Mouse (Mus musculus) T-helper 17 cell (primary cell): Measurements from ENCODE around the gene Ubald2.

ENCODE experiments used
- in situ Hi-C, 2 experiments: fragments of 300-600 bp; cut with MboI, MseI; formaldehyde crosslinking; loops; 1 replicate in 1 of 2; 2 replicates in 1 of 2; pipeline ENCODE4 v1.15.1; 2025; ENCODE audit warnings: high pct_unique_total_duplicates in 2 of 2

Gene Ubald2

DNA sequence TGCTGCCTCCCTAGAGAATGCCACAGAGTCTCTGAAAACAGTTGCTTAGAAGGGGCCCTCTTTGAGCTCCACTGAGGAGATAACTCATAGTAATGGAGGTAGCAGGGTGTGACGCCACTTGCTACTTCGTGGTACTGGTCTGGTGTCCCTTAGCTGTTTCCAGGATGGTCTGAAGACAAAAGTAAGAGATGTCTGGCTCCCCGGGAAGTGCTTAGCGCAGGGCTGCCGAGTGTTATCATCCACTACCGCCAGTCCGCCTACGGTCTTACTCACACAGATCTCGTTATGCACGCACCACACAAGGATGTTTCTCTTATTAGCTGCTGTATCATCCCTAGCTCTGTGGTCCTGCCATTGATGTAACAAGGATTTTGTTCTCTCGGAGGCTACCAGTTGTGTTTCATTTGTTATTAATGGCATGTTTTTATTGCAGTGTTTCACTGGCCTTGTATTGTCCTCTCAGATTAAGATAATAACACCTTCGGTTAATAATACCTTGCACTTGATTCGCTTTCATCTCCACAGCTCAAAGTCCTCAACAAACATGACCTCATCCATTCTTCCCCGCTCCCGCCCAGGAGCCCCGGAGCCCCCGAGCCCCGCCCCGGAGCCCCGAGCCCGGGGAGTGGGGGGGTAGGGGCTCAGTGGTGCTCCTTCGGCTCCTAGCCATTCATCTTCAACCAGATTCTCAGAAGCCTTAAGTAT is 3.0 kb upstream of the Ubald2 start:
- in situ Hi-C loops = loop anchor here in 1 of 2 experiments (25.0 kb wide), 1 partner anchor 881 kb away; no protein-coding TSS in a partner anchor

DNA sequence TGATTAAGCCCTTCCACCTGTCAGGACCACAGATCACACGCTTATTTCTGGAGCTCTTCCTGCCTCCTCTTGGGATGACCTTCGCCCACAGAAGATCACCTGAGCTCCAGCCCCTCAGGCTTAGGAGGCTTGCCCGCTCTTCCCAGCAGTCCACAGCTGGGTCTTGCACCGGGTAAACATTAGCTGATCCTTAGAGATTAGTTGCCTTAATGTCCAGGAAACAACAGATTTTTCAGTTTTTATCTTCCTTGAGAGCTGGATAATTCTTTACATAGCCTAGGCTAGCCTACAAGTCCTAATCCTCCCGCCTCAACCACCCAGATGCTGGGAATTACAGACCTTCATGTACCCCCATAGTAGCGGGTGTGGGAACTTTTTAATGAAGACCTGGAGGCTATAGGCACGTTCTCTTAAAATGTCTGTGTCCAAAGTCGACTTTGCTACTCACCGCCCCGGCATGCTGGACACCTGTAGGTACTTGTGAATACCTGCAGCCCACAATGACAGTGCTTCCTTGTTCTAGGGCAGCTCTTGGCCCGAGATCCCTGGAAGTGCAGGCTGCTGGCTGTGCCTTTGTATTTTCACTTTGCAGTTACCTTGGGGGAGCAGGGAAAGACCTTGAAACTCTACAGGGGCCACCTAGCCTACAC is 2.3 kb upstream of the Ubald2 start:
- in situ Hi-C loops = loop anchor here in 1 of 2 experiments (25.0 kb wide), 1 partner anchor 881 kb away; no protein-coding TSS in a partner anchor

DNA sequence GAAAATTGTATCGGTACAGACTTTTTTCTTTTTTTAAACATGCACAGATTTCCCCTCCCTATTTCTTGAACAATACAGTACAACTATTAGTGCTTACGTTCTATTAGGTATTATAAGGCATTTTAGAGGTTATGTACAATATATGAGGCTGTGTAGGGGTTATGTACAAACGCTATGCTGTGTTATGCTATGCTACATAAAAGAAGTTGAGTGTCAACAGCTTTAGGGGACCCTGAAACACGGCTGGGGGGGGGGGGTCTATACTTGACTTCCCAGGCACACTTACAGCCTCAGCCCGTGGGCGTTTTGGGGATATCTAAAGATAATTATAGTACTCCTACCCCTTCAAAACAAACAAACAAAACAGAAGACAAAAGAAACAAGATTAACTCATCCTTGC is 1.8 kb upstream of the Ubald2 start:
- in situ Hi-C loops = loop anchor here in 1 of 2 experiments (25.0 kb wide), 1 partner anchor 880 kb away; no protein-coding TSS in a partner anchor

DNA sequence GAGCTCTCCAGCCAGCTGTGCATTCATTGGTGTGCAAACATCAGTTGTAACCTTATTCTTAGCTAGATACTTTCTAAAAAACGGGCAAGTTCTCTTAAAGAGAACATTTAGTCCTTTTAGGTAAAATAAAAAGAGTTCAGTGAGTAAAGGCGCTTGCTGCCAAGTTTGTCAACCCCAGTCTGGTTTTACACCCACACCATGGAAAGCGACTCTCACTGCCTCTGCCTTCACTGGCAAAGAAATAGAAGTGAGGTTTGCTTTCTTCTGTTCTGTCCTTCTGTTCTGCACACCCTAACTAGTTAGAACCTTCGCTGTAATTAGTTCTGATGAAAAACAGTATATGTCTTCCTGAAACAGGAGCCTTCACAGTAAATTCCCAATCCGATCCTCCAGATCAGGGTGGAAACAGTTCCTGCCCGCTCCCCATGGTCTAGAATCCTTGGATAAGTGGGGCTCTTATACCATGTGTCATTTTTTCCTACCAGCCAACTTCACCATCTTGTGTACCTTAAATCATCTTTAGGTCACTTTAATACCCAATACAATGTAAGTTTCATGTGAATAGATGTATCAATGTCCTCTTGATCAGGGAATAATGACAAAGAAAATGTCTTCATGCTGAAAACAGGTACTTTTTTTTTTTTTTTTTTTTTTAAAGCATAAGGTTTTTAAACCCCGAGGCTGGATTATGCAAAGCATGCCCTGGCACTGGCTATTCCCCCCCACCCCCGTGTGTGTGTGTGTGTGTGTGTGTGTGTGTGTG is 1.1 kb upstream of the Ubald2 start:
- in situ Hi-C loops = loop anchor here in 1 of 2 experiments (25.0 kb wide), 1 partner anchor 880 kb away; no protein-coding TSS in a partner anchor

DNA sequence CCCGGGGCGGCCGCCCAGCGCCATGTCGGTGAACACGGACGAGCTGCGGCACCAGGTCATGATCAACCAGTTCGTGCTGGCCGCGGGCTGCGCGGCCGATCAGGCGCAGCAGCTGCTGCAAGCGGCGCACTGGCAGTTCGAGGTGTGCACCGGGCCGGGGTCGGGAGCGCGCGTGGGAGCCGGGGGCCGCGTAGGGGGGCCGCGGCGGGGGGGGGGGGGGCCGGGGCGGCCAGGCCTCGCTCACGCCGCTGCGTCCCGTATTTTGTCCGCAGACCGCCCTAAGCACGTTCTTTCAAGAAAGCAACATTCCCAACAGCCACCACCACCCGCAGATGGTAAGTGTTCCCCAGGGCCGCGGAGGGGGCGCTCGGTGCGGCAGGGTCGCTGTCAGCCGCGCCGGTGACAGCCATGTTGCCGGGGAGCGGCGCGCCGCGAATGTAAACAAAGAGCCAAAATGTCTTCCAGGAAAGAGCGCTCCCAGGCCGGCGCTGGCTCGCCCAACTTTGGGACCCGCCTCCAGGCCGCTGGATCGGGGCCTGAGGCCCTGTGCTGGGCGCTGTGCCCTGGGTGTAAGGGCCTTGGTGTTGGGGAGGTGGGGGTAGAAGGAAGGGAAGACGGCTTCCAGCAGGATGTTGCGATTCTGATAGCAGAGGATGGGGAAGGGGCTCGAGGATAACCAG is 533 bp downstream of the Ubald2 start:
- in situ Hi-C loops = loop anchor here in 1 of 2 experiments (25.0 kb wide), 1 partner anchor 878 kb away; no protein-coding TSS in a partner anchor

DNA sequence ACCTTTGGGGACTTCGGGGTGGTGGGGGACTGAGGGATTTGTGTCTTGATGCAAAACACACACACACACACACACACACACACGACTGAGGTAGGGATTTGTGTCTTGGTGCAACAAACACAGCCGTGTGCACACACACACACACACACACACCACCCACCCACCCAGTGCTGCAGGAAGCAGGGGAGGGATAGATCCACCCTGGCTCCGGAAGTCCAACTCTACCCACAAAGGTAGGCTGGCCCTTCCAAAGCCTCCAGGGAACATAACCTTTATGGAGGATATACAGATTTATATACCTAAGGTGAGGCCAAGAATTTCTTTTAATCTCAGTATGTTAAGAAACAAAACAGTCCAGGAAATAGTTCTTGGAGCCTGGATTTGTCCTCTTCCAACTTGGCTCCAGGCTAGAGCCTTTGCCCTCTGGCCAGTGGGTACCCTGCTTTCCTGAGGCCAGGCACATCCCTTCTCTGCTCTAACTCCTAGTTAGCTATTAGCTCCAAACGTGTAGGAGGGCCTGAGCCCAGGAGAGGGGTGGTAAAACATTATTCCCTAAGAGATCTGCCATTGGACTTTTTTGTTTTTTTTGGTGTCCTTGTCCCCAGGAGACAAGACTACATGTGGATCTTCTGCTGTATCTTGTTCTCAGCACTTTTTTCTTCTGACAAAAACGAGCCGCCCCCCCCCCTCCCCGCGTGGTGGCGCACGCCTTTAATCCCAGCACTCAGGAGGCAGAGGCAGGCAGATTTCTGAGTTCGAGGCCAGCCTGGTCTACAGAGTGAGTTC is 1.3 kb downstream of the Ubald2 start:
- in situ Hi-C loops = loop anchor here in 1 of 2 experiments (25.0 kb wide), 1 partner anchor 877 kb away; no protein-coding TSS in a partner anchor

DNA sequence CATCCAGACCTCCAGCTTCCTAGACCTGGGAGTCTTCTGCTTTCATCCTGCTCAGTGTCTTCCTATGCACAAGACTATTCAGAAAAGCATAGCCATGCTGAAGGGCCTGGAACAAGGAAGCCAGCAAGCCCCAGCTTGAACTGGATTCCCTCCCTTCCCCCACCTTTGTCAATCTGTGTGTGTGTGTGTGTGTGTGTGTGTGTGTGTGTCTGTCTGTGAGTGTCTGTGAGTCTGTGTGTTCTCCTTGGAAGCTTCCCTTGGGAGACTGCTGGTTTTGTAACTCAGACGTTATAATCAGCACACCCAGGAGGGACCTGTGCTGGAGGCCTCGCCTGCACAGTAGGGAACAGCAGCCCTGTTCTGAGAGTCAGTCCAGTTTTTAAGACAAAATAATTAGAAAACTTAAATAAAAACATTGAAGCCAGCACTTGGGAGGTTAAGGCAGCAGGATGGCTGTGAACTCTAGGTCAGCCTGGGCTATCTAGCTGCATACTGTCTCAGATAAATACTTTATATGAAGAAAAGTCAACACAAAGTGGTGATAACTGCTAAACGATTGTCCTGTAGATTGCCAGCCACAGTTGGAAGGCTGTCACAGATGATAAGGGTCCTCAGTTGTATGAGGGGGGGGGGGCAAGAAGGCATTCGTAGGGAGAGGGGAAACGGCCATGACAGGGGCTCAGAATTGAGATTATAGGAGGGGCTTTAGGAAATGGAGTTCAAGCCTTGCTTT is 2.3 kb downstream of the Ubald2 start:
- in situ Hi-C loops = loop anchor here in 1 of 2 experiments (25.0 kb wide), 1 partner anchor 876 kb away; no protein-coding TSS in a partner anchor

DNA sequence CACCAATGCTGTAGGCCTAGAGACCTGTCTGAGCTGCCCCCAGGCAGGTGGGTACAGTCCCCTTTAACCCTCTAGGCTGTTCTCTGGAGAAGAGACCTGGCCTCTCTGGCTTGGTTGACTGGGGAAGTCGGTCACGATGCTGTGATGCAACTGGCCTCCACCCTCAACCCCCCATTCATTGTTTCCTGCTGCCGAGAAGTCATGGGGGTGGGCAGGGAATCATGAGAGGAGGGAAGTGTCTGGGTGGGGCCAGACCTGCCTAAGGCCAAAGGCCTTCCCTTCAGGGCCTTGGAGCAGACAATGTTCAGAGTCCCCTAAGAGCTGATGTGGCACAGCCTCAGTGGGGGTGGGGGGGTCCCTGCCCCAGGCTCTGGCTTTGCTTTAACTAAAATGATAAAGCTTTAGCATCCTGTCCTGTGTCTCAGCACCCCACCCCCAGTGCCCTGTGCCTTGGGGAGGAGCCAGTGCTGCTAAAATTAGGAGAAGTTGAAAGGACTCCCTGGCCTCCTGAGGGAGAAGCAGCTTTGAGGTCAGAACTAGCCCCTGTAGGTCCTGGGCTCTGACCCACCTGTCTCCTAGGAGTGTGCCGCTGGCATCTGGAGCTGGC is 2.9 kb downstream of the Ubald2 start:
- in situ Hi-C loops = loop anchor here in 1 of 2 experiments (25.0 kb wide), 1 partner anchor 875 kb away; no protein-coding TSS in a partner anchor

DNA sequence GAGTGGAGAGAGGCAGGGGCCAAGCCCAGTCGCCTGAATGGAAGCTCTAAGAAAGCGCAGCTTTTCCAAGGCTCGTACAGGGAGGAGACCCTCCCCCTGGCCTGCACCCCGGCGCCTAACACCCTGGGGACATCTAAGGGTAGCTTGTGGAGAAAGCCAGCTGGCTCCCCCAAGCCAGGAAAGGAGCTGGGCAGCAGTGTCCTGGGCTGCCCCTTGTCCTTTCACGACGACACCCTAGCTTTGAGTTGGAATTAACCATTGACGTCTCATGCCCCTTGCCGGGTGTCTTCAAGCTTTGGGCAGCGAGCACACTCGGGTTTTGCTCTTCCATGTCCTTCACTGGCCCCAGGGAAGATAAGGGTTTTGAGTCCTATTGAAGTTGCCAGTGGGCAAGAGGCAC is 3.6 kb downstream of the Ubald2 start:
- in situ Hi-C loops = loop anchor here in 1 of 2 experiments (25.0 kb wide), 1 partner anchor 875 kb away; no protein-coding TSS in a partner anchor

DNA sequence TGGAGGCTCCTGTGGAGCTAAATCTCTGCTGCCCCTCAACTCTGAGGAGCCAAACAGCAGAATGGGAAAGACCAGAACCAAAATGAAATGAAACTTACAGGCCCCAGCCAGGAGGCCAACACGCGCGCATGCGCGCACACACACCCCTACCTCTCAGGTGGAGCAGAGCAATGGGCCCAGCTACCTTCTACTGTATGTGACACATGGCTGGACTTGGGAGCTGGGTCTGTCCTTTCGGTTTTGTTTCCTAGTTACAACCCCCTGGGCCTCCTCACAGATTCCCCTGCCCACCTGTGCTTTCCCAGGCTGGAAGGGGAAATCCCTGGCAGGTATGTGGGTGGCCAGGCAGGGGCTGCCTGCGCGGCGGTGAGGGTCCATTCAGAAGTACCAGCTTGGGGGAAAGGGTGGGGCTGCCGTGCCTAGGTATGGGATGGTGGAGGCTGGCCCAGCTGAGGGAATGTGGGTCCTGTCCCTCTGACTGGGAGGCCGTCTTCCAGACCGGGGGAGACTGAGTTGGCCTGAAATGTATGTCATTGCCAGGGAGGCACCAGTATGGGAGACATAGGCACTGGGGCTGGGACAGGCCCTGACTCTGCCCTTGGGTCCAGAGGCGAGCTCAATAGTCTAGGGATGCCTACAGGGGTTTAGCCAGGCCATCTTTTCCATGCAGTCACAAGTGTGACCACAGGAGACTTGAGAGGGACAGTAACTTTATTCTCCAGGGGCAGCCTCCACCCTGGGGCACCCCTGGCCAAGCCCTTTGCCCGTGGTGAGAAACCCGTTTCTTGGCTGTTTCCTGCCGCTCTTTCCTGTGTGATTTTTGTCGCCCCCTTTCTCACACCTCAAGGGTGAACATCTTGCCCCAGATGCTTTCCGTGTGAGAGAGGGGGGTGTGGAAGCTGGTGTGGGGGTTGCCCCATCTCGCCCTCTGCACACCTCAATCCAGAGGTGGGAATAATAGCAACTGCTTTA is 5.7 kb downstream of the Ubald2 start:
- in situ Hi-C loops = loop anchor here in 1 of 2 experiments (5.0 to 25.0 kb wide), 2 partner anchors 42 to 873 kb away; no protein-coding TSS in a partner anchor

DNA sequence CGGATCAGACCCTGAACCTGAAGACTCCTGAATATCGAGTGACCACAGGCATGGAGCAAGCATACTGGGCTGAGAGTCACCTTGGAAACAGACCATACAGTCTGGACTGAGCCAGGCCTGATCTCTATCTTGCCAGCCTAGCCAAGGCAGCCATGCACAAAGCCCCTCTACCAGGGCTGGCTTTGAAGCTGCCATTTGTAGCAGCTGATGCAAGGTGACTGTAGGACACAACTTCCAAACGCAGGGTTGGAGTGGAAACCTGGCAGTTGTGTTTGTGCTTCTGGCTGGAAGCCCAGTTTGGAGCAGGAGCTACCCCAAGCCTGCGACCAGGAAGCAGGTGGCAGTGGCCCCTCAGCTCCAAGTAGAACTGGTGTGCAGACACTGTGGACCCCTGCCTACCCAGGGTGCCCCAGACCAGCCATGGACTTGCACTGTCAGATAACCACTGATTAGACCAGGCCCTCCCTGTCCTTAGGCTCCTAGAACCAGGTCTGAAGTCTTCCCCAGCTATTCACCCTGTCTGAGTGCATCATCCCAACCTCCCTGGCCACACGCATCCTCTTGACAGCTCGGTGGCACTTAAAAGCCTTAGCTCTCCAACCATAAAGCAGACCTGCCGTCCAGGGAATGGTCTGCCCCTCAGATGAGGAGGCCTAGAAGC is 6.6 kb downstream of the Ubald2 start:
- in situ Hi-C loops = loop anchor here in 1 of 2 experiments (5.0 to 25.0 kb wide), 2 partner anchors 43 to 872 kb away; no protein-coding TSS in a partner anchor

DNA sequence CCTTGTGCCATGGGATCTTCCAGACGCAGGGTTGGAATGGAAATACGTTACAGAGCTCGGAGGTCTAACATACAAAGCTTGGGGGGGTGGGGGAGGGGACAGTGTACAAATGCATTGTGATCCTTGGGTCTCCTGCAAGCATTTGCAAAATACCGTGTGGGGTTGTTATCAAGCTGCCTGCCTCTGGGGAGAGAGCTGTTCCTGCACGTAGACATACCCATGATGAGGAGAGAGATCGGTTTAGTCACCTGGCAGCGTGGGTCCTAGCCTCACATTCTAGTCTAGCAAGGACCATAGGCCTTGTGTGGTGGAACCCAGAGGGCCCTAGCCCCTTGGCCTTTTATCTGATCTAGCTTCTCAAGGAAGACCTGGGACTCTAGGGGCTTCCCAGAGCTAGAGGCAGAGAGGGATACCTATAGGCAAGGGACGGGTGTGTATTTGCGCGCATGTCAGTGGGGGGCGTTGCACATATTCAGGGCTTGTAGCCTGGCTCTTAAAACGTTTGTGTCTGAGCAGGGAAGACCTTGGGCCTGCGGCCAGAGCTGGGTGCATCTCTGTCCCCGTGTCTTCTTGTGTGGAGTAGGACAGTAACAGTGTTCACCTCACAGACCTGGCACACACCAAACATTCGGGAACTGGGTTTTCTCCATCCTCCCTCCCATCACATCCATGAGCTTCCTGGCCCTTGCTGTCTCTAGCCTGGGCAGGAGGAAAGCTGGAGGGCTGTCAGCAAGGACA is 8.4 kb downstream of the Ubald2 start:
- in situ Hi-C loops = loop anchor here in 1 of 2 experiments (5.0 to 25.0 kb wide), 2 partner anchors 45 to 870 kb away; no protein-coding TSS in a partner anchor

DNA sequence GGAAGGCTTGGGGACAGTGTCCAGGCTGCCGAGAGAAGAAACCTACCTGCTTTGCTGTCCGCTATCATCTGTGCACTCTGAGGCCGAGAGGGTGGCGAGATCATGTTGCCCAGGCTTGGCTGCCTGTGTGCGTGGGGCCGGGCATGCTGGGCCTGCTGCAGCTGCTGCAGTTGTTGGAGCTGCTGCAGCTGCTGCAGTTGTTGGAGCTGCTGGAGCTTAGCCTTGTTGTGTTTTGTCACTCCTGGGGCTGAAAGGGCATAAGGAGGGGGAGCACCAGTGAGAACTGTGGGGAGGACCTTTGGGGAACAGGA is 8.9 kb downstream of the Ubald2 start:
- in situ Hi-C loops = loop anchor here in 1 of 2 experiments (5.0 to 25.0 kb wide), 2 partner anchors 46 to 869 kb away; no protein-coding TSS in a partner anchor

DNA sequence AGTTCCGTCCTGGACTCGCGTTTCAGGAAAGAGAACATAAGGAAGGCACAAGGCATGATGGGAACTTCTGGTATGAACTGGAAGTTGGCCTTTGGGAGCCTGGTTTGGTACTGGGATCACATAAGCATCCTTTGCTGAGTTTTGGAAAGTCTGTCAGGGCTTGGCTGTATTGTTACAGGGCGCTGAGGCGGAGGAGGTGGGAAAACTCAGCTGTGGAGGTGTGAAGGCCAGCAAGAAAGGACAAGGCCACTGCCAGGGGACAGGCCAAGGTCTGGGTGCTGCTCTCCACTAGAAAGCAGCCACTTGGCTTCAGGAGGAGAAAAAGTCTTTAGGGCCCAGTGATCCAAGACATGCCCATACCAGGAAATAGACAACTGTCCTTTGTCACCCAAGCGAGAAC is 9.4 kb downstream of the Ubald2 start:
- in situ Hi-C loops = loop anchor here in 1 of 2 experiments (5.0 to 25.0 kb wide), 2 partner anchors 46 to 869 kb away; no protein-coding TSS in a partner anchor

DNA sequence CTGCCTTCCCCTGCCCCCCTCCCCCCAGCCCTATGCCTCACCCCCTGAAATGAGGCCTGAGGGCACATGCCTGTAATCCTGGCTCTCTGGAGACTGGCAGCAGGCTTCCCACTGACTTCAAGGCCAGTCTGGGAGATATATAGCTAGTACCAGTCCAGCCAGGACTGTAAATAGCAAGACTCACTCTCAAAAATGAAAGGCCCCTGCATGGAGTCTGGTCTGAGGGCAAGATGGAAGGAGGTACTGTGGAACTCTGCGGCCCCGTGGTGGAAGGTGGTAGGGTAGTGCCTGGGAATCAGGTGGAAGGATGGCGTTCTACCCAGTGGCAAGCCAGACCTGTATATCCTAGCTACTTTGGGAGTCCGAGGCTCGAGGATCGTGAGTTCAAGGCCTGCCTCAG is 10.0 kb downstream of the Ubald2 start:
- in situ Hi-C loops = loop anchor here in 1 of 2 experiments (5.0 to 25.0 kb wide), 2 partner anchors 47 to 868 kb away; no protein-coding TSS in a partner anchor
